Mouse (Mus musculus) heart, embryonic 15.5 days (tissue): ENCODE measurements at regions not wholly inside any gene's neighbourhood (a gene's known extent, or its start where the extent isn't known, plus 50 kb on each side); places are given as distances from the start of the nearest gene placed in this dataset.

Experiments
- ATAC-seq: fragments of 200-750 bp; cut with Nextera tagmentation; replicated peaks from 2 replicates; pipeline ENCODE4 v1.8.0; 2017; ENCODE audit warnings: low read depth, moderate TSS enrichment; ENCODE audit not compliant: insufficient number of reproducible peaks, insufficient read depth, low FRiP score
- H3K27ac ChIP-seq: fragments of 300-500 bp; sonication (generic); 2 replicates; pipeline ENCODE4 v1.5.1; 2015; ENCODE audit warnings: mild to moderate bottlenecking, inconsistent platforms
- H3K27me3 ChIP-seq: fragments of 300-500 bp; sonication (generic); 2 replicates; pipeline ENCODE4 v1.6.1; 2015; ENCODE audit warnings: inconsistent platforms
- H3K36me3 ChIP-seq: fragments of 300-500 bp; sonication (generic); 2 replicates; pipeline ENCODE4 v1.6.1; 2015; ENCODE audit warnings: mild to moderate bottlenecking, inconsistent platforms
- H3K4me1 ChIP-seq: fragments of 300-500 bp; sonication (generic); replicated peaks from 2 replicates; pipeline ENCODE4 v1.6.1; 2015; ENCODE audit warnings: inconsistent platforms
- H3K4me2 ChIP-seq: fragments of 300-500 bp; sonication (generic); 2 replicates; pipeline ENCODE4 v1.6.1; 2015; ENCODE audit warnings: inconsistent platforms, mild to moderate bottlenecking, moderate library complexity
- H3K4me3 ChIP-seq: fragments of 300-500 bp; sonication (generic); 2 replicates; pipeline ENCODE4 v1.5.1; 2015; ENCODE audit warnings: mild to moderate bottlenecking, inconsistent platforms
- H3K9ac ChIP-seq: fragments of 300-500 bp; sonication (generic); 2 replicates; pipeline ENCODE4 v1.6.1; 2015; ENCODE audit warnings: mild to moderate bottlenecking, inconsistent platforms
- H3K9me3 ChIP-seq: fragments of 300-500 bp; sonication (generic); replicated peaks from 2 replicates; pipeline ENCODE4 v1.6.1; 2016; ENCODE audit warnings: inconsistent platforms
- WGBS: fragments of 180-500 bp; shearing (Covaris S2); methylation state at CpG from one replicate; pipeline ENCODE4 v1.1.7; 2015; ENCODE audit warnings: mixed read lengths; 5-methylcytosine and 5-hydroxymethylcytosine counted together

DNA sequence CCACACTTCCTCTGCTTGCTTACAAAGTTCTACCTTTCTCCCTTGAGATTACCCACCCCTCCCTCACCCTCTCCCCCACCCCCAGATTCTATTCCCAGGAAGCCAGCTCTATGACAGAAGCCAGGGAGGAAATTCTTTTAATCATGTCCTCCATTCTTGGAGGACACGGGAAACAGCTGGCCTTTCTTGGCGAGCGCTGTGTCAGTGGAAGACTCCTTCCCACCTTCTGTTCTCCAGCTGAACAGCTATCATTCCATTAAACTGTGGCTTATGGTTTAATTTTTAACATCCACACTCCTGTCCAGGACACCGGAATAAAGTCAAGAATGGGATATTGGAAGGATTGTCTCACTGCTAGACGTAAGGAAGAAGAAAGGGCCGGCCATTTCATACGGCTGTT is 59.0 kb upstream of the Plxnc1 start:
- Histone ChIP-seq H3K9me3 (no peaks in the 10 kb centered on the region), H3K4me3 (no peak overlapping the region), H3K36me3 (no peaks in the 10 kb centered on the region), H3K4me2 (no peak overlapping the region), H3K4me1 (no peaks in the 10 kb centered on the region), H3K27ac (peak overlapping the region; percentile 54), H3K27me3 (no peaks in the 10 kb centered on the region), H3K9ac (no peak overlapping the region)
- ATAC-seq, result no peak
- 73% methylated on average over 7 of the region's 7 CpGs for WGBS

DNA sequence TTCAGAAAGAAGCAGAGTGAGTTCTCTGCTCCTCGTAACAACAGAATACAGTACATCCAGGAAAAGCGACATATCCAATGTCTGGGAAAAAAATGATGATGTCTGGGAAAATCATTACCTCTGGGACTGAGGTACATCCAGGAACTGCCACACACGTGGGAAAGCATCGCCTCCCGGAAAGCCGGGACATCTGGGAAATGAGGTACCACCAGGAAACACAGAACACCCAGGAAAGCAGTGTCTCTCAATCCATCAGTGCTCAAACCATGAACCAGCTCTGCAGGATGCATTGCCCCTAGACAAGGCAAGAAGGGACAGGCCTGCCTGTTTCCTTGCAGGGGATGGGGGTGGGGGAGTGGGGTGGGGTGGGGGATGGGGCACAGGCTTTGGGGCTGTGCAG is 57.0 kb upstream of the Plxnc1 start:
- H3K9me3 ChIP-seq, result no peaks in the 10 kb centered on the region
- no peak overlapping the region for H3K4me3 ChIP-seq
- H3K36me3 ChIP-seq, result no peaks in the 10 kb centered on the region
- H3K27ac ChIP-seq, result no peak overlapping the region
- H3K4me2 ChIP-seq, result no peak overlapping the region
- H3K4me1 ChIP-seq, result no peaks in the 10 kb centered on the region
- no peaks in the 10 kb centered on the region for H3K27me3 ChIP-seq
- H3K9ac ChIP-seq, result no peak overlapping the region
- no peak for ATAC-seq
- 67% methylated on average over 6 of the region's 6 CpGs for WGBS

GRCm38 (mm10) chr10:94999716-95000115 is 55.1 kb upstream of the Plxnc1 start:
- H3K27me3 ChIP-seq, result no peaks in the 10 kb centered on the region
- H3K4me1 ChIP-seq, result no peaks in the 10 kb centered on the region
- no peak for ATAC-seq
- H3K9ac ChIP-seq, result no peak overlapping the region
- no peaks in the 10 kb centered on the region for H3K36me3 ChIP-seq
- H3K4me2 ChIP-seq, result no peak overlapping the region
- no peak overlapping the region for H3K4me3 ChIP-seq
- H3K27ac ChIP-seq, result no peak overlapping the region
- H3K9me3 ChIP-seq, result no peaks in the 10 kb centered on the region
- WGBS, result 69% methylated on average over 5 of the region's 5 CpGs
